Mouse (Mus musculus) lung, postnatal 0 days (tissue): ENCODE results near the gene Scgb1c1.

Experiments used
- CTCF ChIP-seq: IDR thresholded peaks from 2 replicates; pipeline ENCODE4 v1.5.1; 2016; ENCODE audit warnings: antibody characterized with exemption, mild to moderate bottlenecking
- EP300 ChIP-seq: IDR thresholded peaks from 2 replicates; pipeline ENCODE4 v1.6.1; 2016; ENCODE audit warnings: antibody characterized with exemption, mild to moderate bottlenecking, control low read depth

DNA sequence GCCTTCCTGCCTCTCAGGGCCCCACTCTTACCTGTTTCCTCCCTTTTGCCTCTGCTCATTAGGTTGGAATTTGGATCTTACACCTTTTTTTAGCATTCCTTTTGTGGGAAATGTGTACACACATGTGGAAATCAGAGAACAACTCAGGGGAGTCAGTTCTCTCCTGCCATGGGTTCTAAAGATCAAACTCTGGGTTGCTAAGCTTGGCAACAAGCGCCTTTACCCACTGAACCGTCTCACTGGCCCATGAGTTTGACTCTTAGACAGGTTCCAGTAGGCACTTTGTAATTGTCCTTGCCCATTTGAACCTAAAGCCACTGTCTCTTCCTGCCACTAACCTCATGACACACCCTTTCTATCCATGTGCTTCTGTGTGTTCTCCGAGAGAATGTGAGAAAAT is 49.3 kb downstream of the Scgb1c1 start:
- TF ChIP-seq CTCF: no peak
- no peak for TF ChIP-seq EP300
